Mouse (Mus musculus) CH12.LX (cell line): ENCODE measurements around the gene Adam10. TPM values are rescaled to one million over a fixed set of nuclear protein-coding genes. Genes with fewer than 3 reads are reported as not detected.

Experiments
- DNase-seq: peaks from one replicate; pipeline ENCODE4 v3.0.0-alpha.2; 2013; ENCODE audit errors: extremely low read depth
- H3K27ac ChIP-seq: 2 replicates; pipeline ENCODE4 v1.5.1; 2012; ENCODE audit warnings: low read depth, mild to moderate bottlenecking, control low read depth, moderate library complexity; ENCODE audit not compliant: insufficient read depth
- H3K27me3 ChIP-seq: replicated peaks from 2 replicates; pipeline ENCODE3; 2012; ENCODE audit warnings: inconsistent platforms
- H3K36me3 ChIP-seq, 2 experiments: replicated peaks in 1 of 2; 2 replicates each; pipeline versions ENCODE3 to v1.6.1; 2012; ENCODE audit warnings: inconsistent platforms in 1 of 2, low read length in 1 of 2, mild to moderate bottlenecking in 1 of 2, mixed read lengths in 1 of 2, moderate library complexity in 1 of 2; ENCODE audit not compliant: control insufficient read depth in 1 of 2, insufficient read depth in 1 of 2
- H3K4me1 ChIP-seq, 2 experiments: 2 replicates each; pipeline ENCODE4 v1.6.1; 2012; ENCODE audit warnings: inconsistent platforms in 1 of 2, moderate library complexity in 1 of 2; ENCODE audit not compliant: insufficient read depth in 2 of 2, control insufficient read depth in 1 of 2
- H3K4me2 ChIP-seq: 2 replicates; pipeline ENCODE4 v1.6.1; 2012; ENCODE audit warnings: low read depth, mild to moderate bottlenecking, control low read depth; ENCODE audit not compliant: poor library complexity, insufficient read depth, severe bottlenecking
- H3K4me3 ChIP-seq, 3 experiments: fragments of 150-350 bp in 1 of 3; sonication (generic) in 1 of 3; replicated peaks in 1 of 3; 2 replicates each; pipeline versions ENCODE3 to v1.5.1; 2011 to 2012; ENCODE audit warnings: low read depth in 2 of 3, low read length in 2 of 3, mild to moderate bottlenecking in 2 of 3, moderate library complexity in 2 of 3, control low read depth in 1 of 3, improper control_type of control experiment in 1 of 3, inconsistent platforms in 1 of 3, mixed read lengths in 1 of 3; ENCODE audit not compliant: poor library complexity in 1 of 3
- H3K79me2 ChIP-seq: replicated peaks from 2 replicates; pipeline ENCODE4 v1.6.1; 2012; ENCODE audit warnings: mild to moderate bottlenecking, moderate library complexity; ENCODE audit not compliant: control insufficient read depth, poor library complexity, insufficient read depth, severe bottlenecking; ENCODE audit errors: extremely low read depth
- H3K9ac ChIP-seq: 2 replicates; pipeline ENCODE4 v1.6.1; 2012; ENCODE audit warnings: low read depth, mild to moderate bottlenecking, control low read depth, moderate library complexity; ENCODE audit not compliant: insufficient read depth
- H3K9me3 ChIP-seq: replicated peaks from 2 replicates; pipeline ENCODE3; 2012; ENCODE audit warnings: low read length, inconsistent platforms, mixed read lengths
- CHD1 ChIP-seq: IDR thresholded peaks from 2 replicates; pipeline ENCODE4 v1.6.1; 2012; ENCODE audit warnings: low read depth, low read length, improper control_type of control experiment, inconsistent platforms
- CHD2 ChIP-seq: IDR thresholded peaks from 2 replicates; pipeline ENCODE4 v1.6.1; 2011; ENCODE audit warnings: low read length, improper control_type of control experiment
- CTCF ChIP-seq, 2 experiments: IDR thresholded peaks in 1 of 2; conservative IDR thresholded peaks in 1 of 2; 2 replicates each; pipeline ENCODE4 v1.5.1; 2011 to 2012; ENCODE audit warnings: low read depth in 2 of 2, low read length in 2 of 2, improper control_type of control experiment in 1 of 2, inconsistent platforms in 1 of 2, mild to moderate bottlenecking in 1 of 2, moderate library complexity in 1 of 2
- E2F4 ChIP-seq: IDR thresholded peaks from 2 replicates; pipeline ENCODE4 v1.6.1; 2011; ENCODE audit warnings: low read depth, low read length, improper control_type of control experiment; ENCODE audit not compliant: insufficient replicate concordance
- EP300 ChIP-seq: IDR thresholded peaks from 2 replicates; pipeline ENCODE4 v1.6.1; 2011; ENCODE audit warnings: low read length, improper control_type of control experiment
- ETS1 ChIP-seq: conservative IDR thresholded peaks from 2 replicates; pipeline ENCODE4 v1.6.1; 2012; ENCODE audit warnings: low read depth, mild to moderate bottlenecking, inconsistent platforms, low read length, improper control_type of control experiment, moderate library complexity
- GABPA ChIP-seq: IDR thresholded peaks from 2 replicates; pipeline ENCODE4 v1.6.1; 2012; ENCODE audit warnings: low read depth, low read length, improper control_type of control experiment, inconsistent platforms; ENCODE audit not compliant: insufficient replicate concordance
- IRF4 ChIP-seq: IDR thresholded peaks from 2 replicates; pipeline ENCODE4 v1.6.1; 2014; ENCODE audit warnings: low read depth, mild to moderate bottlenecking, inconsistent platforms, low read length, improper control_type of control experiment
- JUND ChIP-seq: conservative IDR thresholded peaks from 2 replicates; pipeline ENCODE4 v1.6.1; 2011; ENCODE audit warnings: low read depth, low read length, improper control_type of control experiment
- KAT2A ChIP-seq: IDR thresholded peaks from 2 replicates; pipeline ENCODE4 v1.6.1; 2012; ENCODE audit warnings: low read length, improper control_type of control experiment, inconsistent platforms; ENCODE audit not compliant: insufficient replicate concordance
- MAX ChIP-seq: IDR thresholded peaks from 2 replicates; pipeline ENCODE4 v1.6.1; 2011; ENCODE audit warnings: low read length, improper control_type of control experiment
- MAZ ChIP-seq: IDR thresholded peaks from 2 replicates; pipeline ENCODE4 v1.6.1; 2012; ENCODE audit warnings: low read depth, mild to moderate bottlenecking, inconsistent platforms, low read length, improper control_type of control experiment, moderate library complexity
- MEF2A ChIP-seq: IDR thresholded peaks from 2 replicates; pipeline ENCODE4 v1.6.1; 2014; ENCODE audit warnings: low read depth, mild to moderate bottlenecking, inconsistent platforms, low read length, improper control_type of control experiment, borderline replicate concordance
- MXI1 ChIP-seq: IDR thresholded peaks from 2 replicates; pipeline ENCODE4 v1.6.1; 2011; ENCODE audit warnings: mild to moderate bottlenecking, low read depth, low read length, improper control_type of control experiment
- MYC ChIP-seq: IDR thresholded peaks from 2 replicates; pipeline ENCODE4 v1.6.1; 2011; ENCODE audit warnings: low read depth, mild to moderate bottlenecking, improper control_type of control experiment, low read length
- NELFE ChIP-seq: IDR thresholded peaks from 2 replicates; pipeline ENCODE4 v1.6.1; 2011; ENCODE audit warnings: low read depth, low read length, improper control_type of control experiment
- NRF1 ChIP-seq: IDR thresholded peaks from 2 replicates; pipeline ENCODE4 v1.6.1; 2014; ENCODE audit warnings: low read depth, mild to moderate bottlenecking, inconsistent platforms, low read length, improper control_type of control experiment, moderate library complexity
- POLR2A ChIP-seq: IDR thresholded peaks from 2 replicates; pipeline ENCODE4 v1.6.1; 2011; ENCODE audit warnings: low read depth, mild to moderate bottlenecking, improper control_type of control experiment, low read length
- POLR2AphosphoS2 ChIP-seq: IDR thresholded peaks from 2 replicates; pipeline ENCODE4 v1.6.1; 2011; ENCODE audit warnings: low read depth, low read length, improper control_type of control experiment
- RAD21 ChIP-seq: IDR thresholded peaks from 2 replicates; pipeline ENCODE4 v1.6.1; 2011; ENCODE audit warnings: low read depth, mild to moderate bottlenecking, low read length, improper control_type of control experiment, moderate library complexity
- RCOR1 ChIP-seq: conservative IDR thresholded peaks from 2 replicates; pipeline ENCODE4 v1.6.1; 2012; ENCODE audit warnings: low read depth, mild to moderate bottlenecking, inconsistent platforms, low read length, improper control_type of control experiment
- SIN3A ChIP-seq: IDR thresholded peaks from 2 replicates; pipeline ENCODE4 v1.6.1; 2012; ENCODE audit warnings: low read length, improper control_type of control experiment, inconsistent platforms
- SMC3 ChIP-seq: IDR thresholded peaks from 2 replicates; pipeline ENCODE4 v1.6.1; 2011; ENCODE audit warnings: low read depth, low read length, improper control_type of control experiment
- TBP ChIP-seq: conservative IDR thresholded peaks from 2 replicates; pipeline ENCODE4 v1.6.1; 2011; ENCODE audit warnings: low read depth, low read length, improper control_type of control experiment
- TCF12 ChIP-seq: IDR thresholded peaks from 2 replicates; pipeline ENCODE4 v1.6.1; 2014; ENCODE audit warnings: low read depth, mild to moderate bottlenecking, inconsistent platforms, low read length, improper control_type of control experiment
- UBTF ChIP-seq: IDR thresholded peaks from 2 replicates; pipeline ENCODE4 v1.6.1; 2012; ENCODE audit warnings: low read depth, mild to moderate bottlenecking, inconsistent platforms, low read length, improper control_type of control experiment, moderate library complexity
- USF1 ChIP-seq: IDR thresholded peaks from 2 replicates; pipeline ENCODE4 v1.6.1; 2014; ENCODE audit warnings: low read depth, mild to moderate bottlenecking, inconsistent platforms, low read length, improper control_type of control experiment
- USF2 ChIP-seq: conservative IDR thresholded peaks from 2 replicates; pipeline ENCODE4 v1.6.1; 2011; ENCODE audit warnings: low read depth, low read length, improper control_type of control experiment
- ZKSCAN1 ChIP-seq: IDR thresholded peaks from 2 replicates; pipeline ENCODE4 v1.6.1; 2012; ENCODE audit warnings: low read depth, inconsistent platforms, low read length, improper control_type of control experiment, borderline replicate concordance
- ZMIZ1 ChIP-seq: IDR thresholded peaks from 2 replicates; pipeline ENCODE4 v1.6.1; 2012; ENCODE audit warnings: low read depth, mild to moderate bottlenecking, inconsistent platforms, low read length, improper control_type of control experiment
- dilution Hi-C: fragments of 300-500 bp; cut with MboI; formaldehyde crosslinking; loops from 2 replicates; pipeline ENCODE4 v1.14.3; 2020; ENCODE audit warnings: low sequenced_read_pairs; ENCODE audit not compliant: extremely low pct_unique_long_range_greater_than_20kb, extremely low pct_ligation_motif_present
- in situ Hi-C: fragments of 300-500 bp; cut with MboI; formaldehyde crosslinking; loops from 3 replicates; pipeline ENCODE4 v1.14.3; 2019; ENCODE audit warnings: low sequenced_read_pairs, low pct_ligation_motif_present, low pct_unique_long_range_greater_than_20kb, mixed read lengths
- polyA plus RNA-seq: library from polyadenylated mRNA; unstranded; fragments of >175 nt; gene quantifications from 2 replicates; pipeline ENCODE4 v1.2.1, GENCODE M21; 2012; ENCODE audit warnings: low read depth; ENCODE audit not compliant: insufficient read length
- total RNA-seq, 2 experiments: library from RNA; depleted of rRNA; stranded (reverse); fragments of 300-350 nt in 1 of 2; fragments of >200 nt in 1 of 2; gene quantifications; 2 replicates each; pipeline ENCODE4 v1.2.3; 2012 to 2014

Gene Adam10
- total and polyA plus RNA-seq, 3 experiments: 9.3 to 28.9 (median 17.8) TPM

DNA sequence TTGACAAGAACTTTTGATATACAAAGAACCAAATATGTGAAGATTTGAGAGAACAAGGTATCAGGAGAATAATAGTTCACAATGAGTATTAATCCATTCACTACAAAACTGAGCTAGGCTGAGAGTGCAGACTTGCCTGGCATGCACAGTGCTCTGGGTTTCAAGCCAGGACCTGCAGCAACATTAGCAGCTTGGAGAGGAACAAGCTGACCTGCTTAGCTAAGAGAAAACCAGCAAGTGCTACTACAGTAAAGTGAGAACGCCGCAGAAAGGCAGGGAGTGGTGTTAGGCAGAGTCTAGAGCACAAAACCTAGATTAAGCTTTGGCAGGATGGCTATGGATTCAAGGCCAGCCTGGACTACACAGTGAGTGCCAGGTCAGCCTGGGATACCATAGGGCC lies 49.1 kb upstream of the Adam10 start:
- Histone ChIP-seq H3K27me3 (no peaks in the 10 kb centered on the region), H3K36me3 (peaks cover 0 to 22% of the 10 kb centered on the region in 2 experiments)
- dilution Hi-C loops: no loop called here

DNA sequence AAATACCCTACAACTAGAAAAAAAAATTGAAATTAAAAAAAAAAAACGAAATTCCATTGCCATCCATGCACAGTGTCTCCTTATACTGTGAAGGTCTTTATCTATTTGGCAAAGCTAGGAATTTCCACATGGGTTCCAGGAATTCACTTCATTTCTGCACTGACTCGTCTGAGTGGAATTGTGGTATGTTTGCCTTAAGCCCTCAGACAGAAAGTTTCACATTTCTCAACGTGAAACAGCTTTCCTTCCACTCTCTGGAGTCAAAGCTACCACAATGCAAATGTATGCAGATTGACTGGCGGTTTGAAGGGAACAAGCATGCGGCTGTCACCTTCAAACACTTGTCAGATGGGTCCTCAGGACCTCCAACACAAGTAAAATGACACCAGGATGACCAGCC lies 47.1 kb upstream of the Adam10 start:
- Histone ChIP-seq H3K4me3 (no peak overlapping the region), H3K9ac (no peak overlapping the region), H3K4me2 (peak overlapping the region; percentile 60; the same call in 1 of the 2 replicates), H3K9me3 (no peaks in the 10 kb centered on the region), H3K79me2 (no peaks in the 10 kb centered on the region), H3K27me3 (no peaks in the 10 kb centered on the region), H3K4me1 (peaks cover 0 to 32% of the 10 kb centered on the region in 2 experiments; a peak in 2 of 4 replicates), H3K36me3 (peaks cover 0 to 14% of the 10 kb centered on the region in 2 experiments), H3K27ac (no peak overlapping the region)
- dilution Hi-C loops (no loop called here), in situ Hi-C loops (no loop called here)
- DNase-seq: peak; percentile 79
- no peak for TF ChIP-seq TBP
- TF ChIP-seq RAD21: no peak
- TF ChIP-seq MYC: peak; percentile 90
- no peak for TF ChIP-seq NELFE
- no peak for TF ChIP-seq ZMIZ1
- no peak for TF ChIP-seq CTCF (conservative IDR thresholded peaks at IDR 0.05 in 1 of 2, IDR thresholded peaks at IDR 0.05 in 1 of 2; ENCODE audit: low read depth in 2 of 2, low read length in 2 of 2)
- no peak for TF ChIP-seq E2F4
- peak; percentile 77 for TF ChIP-seq IRF4
- TF ChIP-seq ZKSCAN1: no peak
- TF ChIP-seq CHD1: no peak
- TF ChIP-seq USF1: no peak
- TF ChIP-seq ETS1: peak; percentile 54
- no peak for TF ChIP-seq POLR2A
- TF ChIP-seq RCOR1: no peak
- no peak for TF ChIP-seq GABPA
- no peak for TF ChIP-seq NRF1
- TF ChIP-seq UBTF: no peak
- TF ChIP-seq JUND: peak; percentile 58; the same call in 1 of the 2 replicates
- TF ChIP-seq MXI1: peak; percentile 92
- TF ChIP-seq MEF2A: no peak
- TF ChIP-seq POLR2AphosphoS2: no peak
- peak; percentile 77 for TF ChIP-seq SIN3A
- peak; percentile 88 for TF ChIP-seq MAX
- TF ChIP-seq SMC3: no peak
- 0 out of 2 replicates have a peak, but pooled peaks have one; percentile 28 for TF ChIP-seq TCF12
- TF ChIP-seq MAZ: 0 out of 2 replicates have a peak, but pooled peaks have one; percentile 39
- no peak for TF ChIP-seq USF2

More for the DNA sequence above, 49.1 kb upstream of the Adam10 start:
- in situ Hi-C loops: no loop called here
- Histone ChIP-seq H3K79me2 (no peaks in the 10 kb centered on the region), H3K4me1 (peaks cover 0 to 44% of the 10 kb centered on the region in 2 experiments; a peak in 2 of 4 replicates), H3K9ac (no peak overlapping the region), H3K27ac (no peak overlapping the region), H3K9me3 (no peaks in the 10 kb centered on the region), H3K4me3 (no peak overlapping the region), H3K4me2 (no peak overlapping the region)
- DNase-seq: no peak
- no peak for TF ChIP-seq SIN3A
- no peak for TF ChIP-seq POLR2AphosphoS2
- TF ChIP-seq E2F4: no peak
- TF ChIP-seq NELFE: no peak
- no peak for TF ChIP-seq NRF1
- TF ChIP-seq CHD2: no peak
- no peak for TF ChIP-seq IRF4
- no peak for TF ChIP-seq JUND
- no peak for TF ChIP-seq MAX
- TF ChIP-seq ZMIZ1: no peak
- no peak for TF ChIP-seq USF1
- no peak for TF ChIP-seq KAT2A
- TF ChIP-seq MXI1: no peak
- no peak for TF ChIP-seq EP300
- no peak for TF ChIP-seq USF2
- TF ChIP-seq TBP: no peak
- TF ChIP-seq MYC: no peak
- no peak for TF ChIP-seq POLR2A
- TF ChIP-seq TCF12: no peak
- TF ChIP-seq MEF2A: no peak
